Mouse (Mus musculus): ENCODE measurements at regions not wholly inside any gene's neighbourhood (a gene's known extent, or its start where the extent isn't known, plus 50 kb on each side); places are given as distances from the start of the nearest gene placed in this dataset.

DNA sequence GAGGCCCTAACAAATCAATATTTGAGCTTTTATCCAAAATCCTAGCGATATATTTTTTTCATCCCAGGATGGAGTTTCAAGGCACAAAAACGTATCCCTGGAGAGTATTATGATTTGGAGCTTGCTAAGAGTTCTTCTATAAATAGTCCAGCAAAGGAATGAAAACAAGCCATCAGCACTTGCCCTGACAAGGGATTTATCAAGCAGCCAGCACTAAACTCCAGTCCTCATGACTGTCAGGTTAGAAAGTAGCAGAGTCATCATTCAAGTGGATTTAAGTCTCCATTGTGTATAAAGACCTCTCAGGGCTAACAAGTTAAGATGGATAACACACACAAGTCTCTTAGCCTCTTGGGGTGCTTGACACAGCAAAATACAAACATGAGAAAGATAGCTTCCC, 148.6 kb upstream of the Ust start:
- DNase-seq, result no peak

DNA sequence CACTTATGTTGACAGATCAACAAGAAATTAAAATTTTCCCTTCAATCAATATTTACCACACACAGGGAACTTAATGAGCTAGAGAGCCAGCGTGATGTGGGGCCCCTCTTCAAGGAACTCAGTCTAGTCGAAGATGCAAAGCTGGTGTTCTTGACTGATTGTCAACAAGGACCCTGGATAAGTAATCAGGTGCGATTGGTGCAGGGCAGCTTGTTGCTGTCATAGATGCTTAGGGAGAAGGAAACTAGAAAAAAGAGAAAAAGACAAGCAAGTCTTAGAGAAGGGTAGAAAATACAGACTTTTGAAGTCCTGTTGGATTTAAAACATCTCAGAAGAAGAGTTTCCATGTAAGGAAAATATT, 140.3 kb upstream of the Ust start:
- no peak for DNase-seq

- peak; percentile 69 for DNase-seq
Observed at GRCm38 (mm10) chr10:8658024-8658933, 139.7 kb upstream of the Ust start.

GRCm38 (mm10) chr10:8657176-8658023, 138.8 kb upstream of the Ust start:
- no peak for DNase-seq

DNA sequence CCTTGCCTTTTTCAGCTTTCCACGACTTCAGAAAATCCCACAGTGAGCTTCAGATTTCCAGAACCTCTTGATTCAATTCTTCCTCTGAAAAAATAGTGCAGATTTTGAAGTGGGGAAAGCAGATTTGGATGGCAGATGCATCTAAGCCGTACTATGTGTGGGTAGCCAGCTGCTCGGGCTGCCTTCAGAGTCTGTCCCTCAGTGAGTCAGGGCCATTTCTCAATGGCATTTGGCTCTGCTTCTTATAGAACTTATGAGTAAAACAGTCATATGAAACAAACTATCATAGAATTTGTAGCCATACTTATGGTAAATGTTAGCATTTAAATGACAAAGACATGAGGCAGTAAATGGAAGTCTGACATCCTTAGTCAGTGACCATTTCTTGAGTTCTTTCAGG, 135.0 kb upstream of the Ust start:
- DNase-seq, result no peak

- DNase-seq, result no peak
Observed at GRCm38 (mm10) chr10:8642266-8642665, 123.6 kb upstream of the Ust start.

DNA sequence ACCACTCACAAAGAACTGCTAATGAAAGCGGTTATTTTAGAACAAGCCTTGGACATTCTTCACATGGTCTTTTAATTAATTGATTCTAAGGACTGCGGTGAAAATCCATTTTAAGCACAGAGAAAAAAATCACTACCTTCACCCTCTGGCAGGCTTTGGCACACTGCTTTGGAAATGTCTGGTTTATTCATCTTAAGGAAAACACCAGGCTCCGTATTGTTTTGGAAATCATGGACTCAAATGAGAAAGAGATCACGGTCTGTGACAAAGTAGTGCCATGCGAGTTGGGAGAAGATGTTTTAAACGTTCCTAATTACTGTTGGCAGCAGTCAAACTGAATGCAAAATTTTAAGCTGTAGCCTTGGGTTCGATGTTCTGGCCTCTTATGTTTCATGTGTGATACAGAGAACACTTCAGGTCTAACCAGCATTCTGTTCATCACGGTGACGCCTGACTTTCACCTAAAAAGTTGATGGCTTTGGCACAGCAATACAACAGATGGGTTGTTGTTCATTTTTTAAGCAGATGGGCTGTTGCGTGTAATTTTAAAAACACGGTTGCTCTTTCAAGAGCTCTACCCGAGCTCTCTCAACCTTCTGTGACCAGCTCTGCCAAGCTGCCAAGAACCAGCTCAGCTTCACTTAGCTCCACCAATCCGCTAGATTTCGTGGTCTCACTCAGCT, 105.7 kb upstream of the Ust start:
- DNase-seq, result no peak

DNA sequence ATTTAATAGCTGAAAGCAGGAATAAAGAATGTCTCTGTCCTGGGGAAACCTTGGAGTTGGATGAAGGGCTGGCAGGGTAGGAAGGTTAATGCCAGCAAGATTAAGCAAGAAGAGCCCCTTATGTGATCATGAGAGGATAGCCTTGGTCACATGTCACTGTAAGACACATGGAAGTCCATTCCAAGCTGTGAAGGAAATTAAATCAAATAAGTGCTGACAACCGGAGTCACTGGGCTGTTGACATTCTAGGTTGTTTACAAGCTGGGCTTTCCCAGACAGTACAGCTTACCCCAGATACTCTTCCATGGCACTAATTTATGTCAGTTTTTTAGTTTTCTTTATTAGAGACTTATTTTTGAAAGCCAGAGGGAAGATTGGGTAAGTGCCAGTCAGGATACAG, 100.1 kb upstream of the Ust start:
- DNase-seq, result no peak

GRCm38 (mm10) chr10:8615452-8616025, 96.9 kb upstream of the Ust start:
- no peak for DNase-seq

- no peak for DNase-seq
Observed at GRCm38 (mm10) chr10:8589871-8590533, 71.4 kb upstream of the Ust start.

GRCm38 (mm10) chr10:8589106-8589505, 70.5 kb upstream of the Ust start:
- no peak for DNase-seq

DNA sequence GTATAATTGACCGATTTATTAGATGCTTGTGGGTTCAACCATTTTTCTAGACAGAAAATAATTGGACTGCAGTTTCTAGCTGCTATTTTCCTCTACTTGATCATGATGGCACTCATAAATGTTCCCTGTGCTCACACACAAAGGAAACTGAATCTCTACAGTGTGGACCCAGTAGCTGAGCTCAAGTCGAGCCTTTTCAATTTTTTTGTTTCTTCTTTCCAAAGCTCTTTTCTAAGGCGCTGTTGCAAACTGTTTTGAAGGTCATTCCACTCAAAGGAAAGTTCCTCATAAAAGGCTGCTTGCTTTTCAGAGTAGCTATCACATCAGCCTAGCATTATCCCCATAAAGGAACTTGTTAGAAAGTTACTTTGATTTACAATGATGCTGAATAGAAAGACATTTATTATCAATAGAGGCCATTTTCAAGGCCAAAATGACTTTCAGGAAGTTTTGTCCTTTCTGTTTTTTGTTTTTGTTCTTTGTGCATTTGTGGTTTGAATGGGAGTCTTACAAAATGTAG, 65.8 kb upstream of the Ust start:
- no peak for DNase-seq

GRCm38 (mm10) chr10:8583552-8584388, 65.1 kb upstream of the Ust start:
- DNase-seq, result no peak

DNA sequence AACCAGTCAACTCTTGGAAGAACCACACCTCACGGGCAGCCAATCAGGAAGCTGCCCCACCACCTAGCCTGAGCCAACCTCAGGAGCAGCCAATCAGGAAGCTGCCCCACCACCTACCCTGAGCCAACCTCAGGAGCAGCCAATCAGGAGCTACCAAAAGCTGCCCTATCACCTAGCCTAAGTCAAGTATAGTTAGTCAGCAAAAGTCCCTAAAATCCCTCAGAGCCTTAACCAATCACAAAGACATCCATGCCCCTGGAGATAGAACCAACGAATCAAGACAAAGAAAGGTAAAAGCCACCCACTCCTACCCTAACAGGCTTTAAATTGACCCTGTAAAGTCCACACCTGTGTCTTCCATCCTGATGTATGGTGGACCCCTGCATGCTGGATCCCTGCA, 61.7 kb upstream of the Ust start:
- DNase-seq, result no peak

DNA sequence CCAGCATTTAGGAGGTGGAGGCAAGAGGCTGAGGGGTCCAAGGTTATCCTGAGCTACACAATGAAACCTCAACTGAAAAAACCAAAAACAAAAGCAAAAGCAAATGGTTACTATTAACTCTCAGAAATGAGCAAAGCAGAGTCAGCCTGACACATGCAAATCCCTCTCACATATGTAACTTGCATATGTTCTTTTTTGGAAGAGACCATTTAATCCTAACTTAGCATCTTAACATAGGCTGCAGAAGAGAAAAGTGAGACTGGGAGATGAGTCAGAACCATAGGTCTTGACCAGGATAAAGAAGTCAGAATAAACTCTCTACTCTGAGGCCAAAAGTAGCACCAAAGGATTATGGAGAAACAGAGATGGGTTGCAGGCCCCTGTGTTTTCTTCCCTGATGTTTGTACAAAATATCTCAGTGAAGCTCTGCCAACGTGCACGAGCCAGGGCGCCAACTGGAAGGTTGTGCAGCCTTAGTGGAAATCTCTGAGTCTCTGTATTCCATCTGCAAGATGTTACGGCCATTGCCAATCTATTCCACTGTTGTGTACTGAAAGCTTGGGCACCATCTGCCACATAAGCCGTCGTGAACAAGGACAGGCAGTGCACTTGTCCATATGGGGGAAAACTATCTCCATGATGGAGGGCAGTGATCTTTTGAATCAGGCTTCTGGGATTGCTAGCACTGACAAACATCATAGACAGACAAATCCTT, 59.2 kb upstream of the Ust start:
- DNase-seq, result no peak

All from gastrocnemius, postnatal 25 days (tissue).